Mouse (Mus musculus) forebrain, embryonic 14.5 days (tissue): ENCODE measurements around the gene Akap12. TPM values are rescaled to one million over a fixed set of nuclear protein-coding genes. Genes with fewer than 3 reads are reported as not detected.

Source experiments
- ATAC-seq: fragments of 200-750 bp; cut with Nextera tagmentation; 2 replicates; pipeline ENCODE4 v1.8.0; 2017; ENCODE audit warnings: mild to moderate bottlenecking, moderate library complexity
- DNase-seq: peaks from one replicate; pipeline ENCODE4 v3.0.0-alpha.2; 2015; ENCODE audit warnings: low spot score
- H3K27ac ChIP-seq: fragments of 300-500 bp; sonication (generic); 2 replicates; pipeline ENCODE4 v1.5.1; 2014; ENCODE audit warnings: low read depth, mild to moderate bottlenecking, control low read depth, low read length, moderate library complexity
- H3K27me3 ChIP-seq: fragments of 300-500 bp; sonication (generic); replicated peaks from 2 replicates; pipeline ENCODE4 v1.6.1; 2014; ENCODE audit warnings: low read length, control low read depth, mixed read lengths; ENCODE audit not compliant: control insufficient read depth, insufficient read depth
- H3K36me3 ChIP-seq: fragments of 300-500 bp; sonication (generic); 2 replicates; pipeline ENCODE4 v1.6.1; 2014; ENCODE audit warnings: low read length, control low read depth; ENCODE audit not compliant: control insufficient read depth, insufficient read depth
- H3K4me1 ChIP-seq: fragments of 300-500 bp; sonication (generic); 2 replicates; pipeline ENCODE4 v1.6.1; 2014; ENCODE audit warnings: antibody characterized with exemption, low read length, control low read depth; ENCODE audit not compliant: control insufficient read depth, insufficient read depth
- H3K4me2 ChIP-seq: fragments of 300-500 bp; sonication (generic); 2 replicates; pipeline ENCODE4 v1.6.1; 2014; ENCODE audit warnings: mild to moderate bottlenecking, control low read depth, low read length
- H3K4me3 ChIP-seq: fragments of 300-500 bp; sonication (generic); 2 replicates; pipeline ENCODE4 v1.5.1; 2014; ENCODE audit warnings: low read depth, low read length, control low read depth
- H3K9ac ChIP-seq: fragments of 300-500 bp; sonication (generic); 2 replicates; pipeline ENCODE4 v1.6.1; 2014; ENCODE audit warnings: mild to moderate bottlenecking, low read length, control low read depth, moderate library complexity
- H3K9me3 ChIP-seq: fragments of 300-500 bp; sonication (generic); replicated peaks from 2 replicates; pipeline ENCODE4 v1.6.1; 2016; ENCODE audit warnings: low read length, control low read depth, mixed read lengths; ENCODE audit not compliant: control insufficient read depth
- WGBS: fragments of 180-500 bp; shearing (Covaris S2); extraction: QIAGEN DNeasy Blood & Tissue Kit; methylation state at CpG from one replicate; pipeline ENCODE4 v1.1.7; 2014; 5-methylcytosine and 5-hydroxymethylcytosine counted together
- polyA plus RNA-seq: library from polyadenylated mRNA; unstranded; fragments of >200 nt; fragmentation: Nextera tagmentation; extraction: Ambion mirVana; gene quantifications from 2 replicates; pipeline ENCODE4 v1.2.1, GENCODE M21; 2014

Akap12 gene
- polyA plus RNA-seq, 1 experiment from 2014 or later, result 17.7 TPM

DNA sequence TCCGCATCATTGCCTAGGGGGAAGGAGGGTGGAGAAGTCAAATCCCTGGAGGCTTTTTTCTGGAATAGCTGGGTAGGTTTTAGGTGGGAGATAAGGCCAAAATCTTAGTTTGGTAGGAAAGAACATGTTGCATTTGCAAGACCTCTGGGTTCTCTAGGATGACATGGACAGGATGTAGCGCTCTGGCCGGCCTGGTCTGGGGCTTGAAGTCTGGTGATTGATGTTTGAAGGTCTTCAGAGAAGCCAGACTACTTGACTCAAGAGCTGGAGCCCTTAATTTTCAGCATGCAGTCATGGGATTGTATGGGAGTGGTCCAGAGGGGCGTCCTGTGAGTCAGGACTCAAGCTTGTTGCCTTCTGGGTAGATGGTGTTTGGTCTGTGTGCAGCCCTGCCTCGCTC, 114.6 kb downstream of the Akap12 start:
- ATAC-seq (no peak), DNase-seq (no peak)
- WGBS, result 97% methylated on average over 5 of the region's 5 CpGs

DNA sequence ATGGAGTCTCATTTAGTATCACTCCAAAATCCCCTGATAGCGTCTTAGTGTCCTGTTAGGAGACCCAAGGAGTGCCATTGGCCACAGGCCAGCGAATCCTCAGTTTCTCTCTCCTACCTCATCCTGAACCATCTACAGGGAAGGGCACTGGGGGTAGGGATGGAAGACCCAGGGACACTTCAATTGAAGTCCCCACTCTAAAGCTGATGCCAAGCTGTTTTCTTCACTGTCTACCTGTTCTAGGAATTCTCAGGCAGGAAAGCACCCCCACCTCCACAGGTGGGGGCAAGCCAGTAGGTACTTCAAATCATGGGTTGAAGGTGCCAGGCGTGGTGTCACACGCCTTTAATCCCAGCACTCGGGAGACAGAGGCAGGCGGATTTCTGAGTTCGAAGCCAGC, 118.1 kb downstream of the Akap12 start:
- H3K4me1 ChIP-seq, result peaks cover 6% of the 10 kb centered on the region
- no peak overlapping the region for H3K9ac ChIP-seq
- no peaks in the 10 kb centered on the region for H3K9me3 ChIP-seq
- 90% methylated on average over 7 of the region's 7 CpGs for WGBS
- ATAC-seq (no peak), DNase-seq (no peak)
- no peak overlapping the region for H3K4me3 ChIP-seq
- no peaks in the 10 kb centered on the region for H3K27me3 ChIP-seq
- H3K4me2 ChIP-seq, result no peak overlapping the region
- no peaks in the 10 kb centered on the region for H3K36me3 ChIP-seq
- no peak overlapping the region for H3K27ac ChIP-seq

More for the DNA sequence above, 114.6 kb downstream of the Akap12 start:
- Histone ChIP-seq H3K9ac (no peak overlapping the region), H3K4me2 (no peak overlapping the region), H3K36me3 (no peaks in the 10 kb centered on the region), H3K4me3 (no peak overlapping the region), H3K9me3 (no peaks in the 10 kb centered on the region), H3K27ac (no peak overlapping the region), H3K27me3 (no peaks in the 10 kb centered on the region), H3K4me1 (no peaks in the 10 kb centered on the region)

DNA sequence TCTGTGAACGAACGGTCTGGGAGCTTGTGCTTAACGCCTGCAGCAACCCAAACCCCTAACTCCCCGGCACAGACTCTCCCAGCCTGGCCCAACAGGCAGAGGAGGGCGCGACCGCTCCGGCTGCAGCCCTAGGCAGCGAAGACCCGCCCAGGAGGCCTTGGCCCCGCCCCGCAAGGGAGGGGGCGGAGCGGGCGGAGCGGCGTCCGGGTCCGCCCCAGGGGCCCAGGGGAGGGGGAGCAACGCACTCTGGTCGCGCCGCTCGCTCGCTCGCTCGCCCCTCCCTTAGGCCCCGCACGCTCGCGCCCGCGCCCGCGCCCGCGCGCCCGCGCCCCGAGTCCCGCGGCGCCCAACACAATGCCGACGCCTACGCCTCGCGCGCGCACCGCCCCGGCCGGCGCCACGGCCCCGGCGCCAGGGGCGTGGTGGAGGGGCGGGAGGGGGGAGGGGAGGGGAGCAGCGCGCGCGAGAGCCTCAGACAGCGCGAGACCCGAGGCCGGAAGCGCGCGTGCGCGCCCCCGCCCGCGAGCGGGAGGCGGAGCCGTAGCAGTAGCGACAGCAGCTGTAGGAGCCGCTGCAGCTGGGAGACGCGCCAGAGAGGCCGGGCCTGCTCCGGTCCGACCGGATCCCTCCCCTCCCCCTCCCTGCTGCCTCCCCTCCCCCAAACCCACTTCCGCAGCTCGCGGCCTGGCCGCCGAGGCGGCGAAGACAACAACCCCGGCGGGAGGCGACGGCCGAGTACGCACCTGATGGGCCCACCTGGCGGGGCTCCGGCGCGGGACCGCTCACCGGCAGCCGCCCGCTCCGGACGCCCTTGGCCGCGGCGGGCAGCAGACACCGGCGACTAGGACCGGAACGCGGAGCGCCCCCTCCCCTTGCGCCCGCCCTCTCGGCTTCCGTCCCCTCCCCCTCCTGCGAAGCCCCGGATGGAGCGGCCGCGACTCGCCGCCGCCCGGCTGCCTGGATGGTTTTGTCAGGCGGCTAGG, 120.7 kb downstream of the Akap12 start:
- Histone ChIP-seq H3K4me2 (peak overlapping the region; percentile 77), H3K9me3 (no peaks in the 10 kb centered on the region), H3K4me3 (peak overlapping the region; percentile 94), H3K4me1 (peaks cover 21% of the 10 kb centered on the region), H3K9ac (peak overlapping the region; percentile 98), H3K27ac (peak overlapping the region; percentile 99), H3K27me3 (no peaks in the 10 kb centered on the region), H3K36me3 (no peaks in the 10 kb centered on the region)
- ATAC-seq (peak; percentile 93), DNase-seq (peak; percentile 97)
- under 1% methylated on average over 60 of the region's 133 CpGs for WGBS

DNA sequence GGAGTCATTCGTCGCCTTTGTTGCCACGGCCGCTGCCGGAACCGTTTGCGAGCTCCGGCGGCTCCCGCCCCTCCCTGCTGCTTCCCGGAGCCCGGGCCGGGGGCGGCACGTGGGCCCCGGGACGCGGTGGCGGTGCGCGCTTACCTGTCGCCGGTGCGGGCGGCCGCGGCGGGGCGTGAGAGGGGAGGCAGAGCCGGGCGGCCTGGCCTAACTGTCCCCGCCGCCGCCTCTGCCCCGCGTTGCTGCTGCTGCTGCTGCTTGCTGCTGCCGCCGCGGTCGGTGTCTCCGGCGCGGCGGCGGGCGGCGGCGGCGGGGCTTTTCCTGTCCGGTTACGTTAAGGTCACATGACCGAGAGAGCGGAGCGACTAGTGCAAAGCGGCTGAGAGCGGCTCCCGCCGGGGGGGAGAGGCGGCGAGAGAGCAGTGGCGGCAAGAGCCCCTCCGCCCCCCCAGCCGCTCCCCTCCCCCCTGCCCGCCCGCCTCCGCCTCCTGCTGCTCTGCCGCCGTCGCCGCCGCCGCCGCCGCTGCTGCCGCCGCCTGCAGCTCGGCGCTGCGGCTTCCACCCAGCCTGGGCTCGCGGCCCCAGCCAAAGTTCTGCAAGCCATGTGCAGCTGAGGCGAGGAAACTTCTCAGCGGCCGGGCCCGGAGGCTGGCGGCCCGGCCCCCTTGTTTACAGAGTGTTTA, 121.7 kb downstream of the Akap12 start, which contains the start of gene Zbtb2:
Zbtb2 (minus strand) TSS at position 408 of the 683 bp plus-strand sequence.
- Histone ChIP-seq H3K9me3 (no peaks in the 10 kb centered on the region), H3K4me1 (peaks cover 21% of the 10 kb centered on the region), H3K9ac (peak within 1 kb of the TSS; percentile 98), H3K4me2 (peak within 1 kb of the TSS; percentile 77), H3K4me3 (peak within 1 kb of the TSS; percentile 94), H3K27me3 (no peaks in the 10 kb centered on the region), H3K36me3 (peaks cover 1% of the 10 kb centered on the region; the same call in 1 of the 2 replicates), H3K27ac (peak within 1 kb of the TSS; percentile 99)
- under 1% methylated on average over 56 of the region's 87 CpGs for WGBS
- DNase-seq (peak; percentile 77), ATAC-seq (peak; percentile 11)

DNA sequence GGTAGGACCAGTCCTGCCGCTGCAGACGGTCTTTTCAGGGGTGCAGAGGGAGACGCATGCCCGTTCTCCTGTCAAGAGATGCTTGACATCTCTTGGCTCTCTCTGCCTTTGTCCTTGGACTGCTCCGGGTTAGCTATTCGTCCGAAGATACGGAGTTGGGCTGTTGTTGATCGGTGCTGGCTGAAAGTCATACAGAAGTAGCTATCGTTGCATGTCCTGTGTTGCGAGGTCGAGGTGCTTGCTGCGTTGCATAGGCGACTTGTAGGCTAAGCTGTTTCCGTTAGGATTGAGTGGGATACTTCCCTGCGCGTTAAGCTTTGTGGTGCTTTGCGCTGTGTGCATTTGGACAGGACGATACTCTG, 122.2 kb downstream of the Akap12 start:
- Histone ChIP-seq H3K27me3 (no peaks in the 10 kb centered on the region), H3K27ac (peak overlapping the region; percentile 99), H3K9ac (peak overlapping the region; percentile 98), H3K4me1 (peaks cover 21% of the 10 kb centered on the region), H3K36me3 (peaks cover 4% of the 10 kb centered on the region; the same call in 1 of the 2 replicates), H3K4me3 (peak overlapping the region; percentile 94), H3K9me3 (no peaks in the 10 kb centered on the region), H3K4me2 (peak overlapping the region; percentile 77)
- WGBS, result under 1% methylated on average over 19 of the region's 19 CpGs
- ATAC-seq, result no peak
- no peak for DNase-seq

DNA sequence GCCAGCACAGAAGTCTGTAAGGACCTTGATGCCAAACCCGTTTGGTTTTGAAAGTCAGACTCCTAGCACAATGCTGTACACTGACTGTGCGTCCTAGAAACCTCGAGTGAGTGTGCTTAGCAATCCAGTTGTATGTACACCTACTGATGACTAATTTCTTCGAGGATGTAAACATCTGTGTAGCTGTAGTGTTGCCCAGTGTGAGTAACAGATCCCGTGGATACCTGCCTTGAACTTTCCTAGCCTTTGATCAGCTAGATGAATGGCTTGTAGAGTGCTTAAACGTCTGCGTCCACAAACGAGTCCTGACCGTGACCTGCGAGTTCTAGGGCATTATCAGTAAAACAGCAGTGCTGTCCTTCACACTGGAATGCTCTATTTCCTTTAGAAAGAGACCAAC, 122.9 kb downstream of the Akap12 start:
- Histone ChIP-seq H3K4me3 (peak overlapping the region; percentile 94), H3K27me3 (no peaks in the 10 kb centered on the region), H3K9ac (peak overlapping the region; percentile 98), H3K36me3 (peaks cover 6% of the 10 kb centered on the region; the same call in 1 of the 2 replicates), H3K27ac (no peak overlapping the region), H3K9me3 (no peaks in the 10 kb centered on the region), H3K4me1 (peaks cover 21% of the 10 kb centered on the region), H3K4me2 (peak overlapping the region; percentile 77)
- ATAC-seq, result no peak
- no peak for DNase-seq
- 30% methylated on average over 10 of the region's 10 CpGs for WGBS

DNA sequence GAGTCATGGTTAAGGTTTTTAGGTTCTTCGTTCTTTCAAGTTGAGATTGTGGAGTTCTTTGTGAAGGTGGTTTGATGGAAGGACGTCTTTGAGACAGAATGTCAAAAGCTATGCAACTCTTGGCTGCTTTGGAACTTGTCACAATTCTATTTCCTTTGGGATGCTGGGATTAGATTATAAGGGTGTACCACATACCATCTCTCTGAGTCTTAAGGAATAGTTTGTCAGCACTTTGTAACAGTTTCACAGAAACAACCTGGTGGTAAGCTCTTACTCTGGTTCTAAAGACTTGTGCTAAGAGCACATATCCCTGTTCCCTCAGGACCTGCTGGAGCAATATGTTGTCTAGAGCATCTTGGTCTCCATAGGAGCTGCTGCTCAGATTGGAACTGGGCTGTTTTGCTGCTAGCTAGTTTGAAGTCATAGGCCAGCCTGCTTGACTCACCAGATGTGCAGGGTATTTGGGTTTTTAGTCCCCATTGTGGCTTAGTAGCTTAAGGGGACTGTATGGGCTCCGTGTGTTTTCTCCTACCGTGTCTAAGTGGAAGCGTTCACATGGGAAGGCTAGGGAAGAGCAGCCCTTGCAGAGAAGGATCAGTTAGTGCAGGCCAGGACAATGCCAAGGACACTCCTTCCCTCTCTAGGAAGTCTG, 123.4 kb downstream of the Akap12 start:
- H3K27me3 ChIP-seq, result no peaks in the 10 kb centered on the region
- peak overlapping the region; percentile 94 for H3K4me3 ChIP-seq
- no peak for DNase-seq
- WGBS, result 59% methylated on average over 5 of the region's 5 CpGs
- H3K4me1 ChIP-seq, result peaks cover 21% of the 10 kb centered on the region
- peak overlapping the region; percentile 77 for H3K4me2 ChIP-seq
- ATAC-seq, result no peak
- H3K27ac ChIP-seq, result no peak overlapping the region
- H3K9ac ChIP-seq, result peak overlapping the region; percentile 98
- H3K36me3 ChIP-seq, result peaks cover 11% of the 10 kb centered on the region; the same call in 1 of the 2 replicates
- no peaks in the 10 kb centered on the region for H3K9me3 ChIP-seq

DNA sequence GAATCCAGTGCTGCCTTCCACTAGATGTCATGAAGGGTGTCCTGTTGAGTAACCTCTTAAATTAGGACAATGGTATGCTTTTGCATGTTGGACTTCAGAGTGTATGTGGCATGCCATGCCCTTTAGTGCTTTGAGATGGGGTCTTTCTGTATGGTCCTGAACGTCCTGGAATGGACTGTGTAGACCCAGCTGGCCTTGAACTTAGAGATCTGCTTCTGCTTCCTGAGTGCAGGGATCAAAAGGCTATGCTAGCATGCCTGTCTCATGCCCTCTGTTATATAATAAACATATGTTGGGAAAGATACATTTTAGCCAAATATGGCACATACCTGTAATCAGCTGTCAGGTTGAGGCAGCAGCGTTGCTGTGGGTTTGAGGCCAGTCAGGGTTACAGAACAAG, 124.4 kb downstream of the Akap12 start:
- H3K27me3 ChIP-seq, result no peaks in the 10 kb centered on the region
- H3K4me2 ChIP-seq, result peak overlapping the region; percentile 7; the same call in 1 of the 2 replicates
- peaks cover 21% of the 10 kb centered on the region for H3K4me1 ChIP-seq
- peaks cover 17% of the 10 kb centered on the region; the same call in 1 of the 2 replicates for H3K36me3 ChIP-seq
- DNase-seq, result no peak
- H3K27ac ChIP-seq, result no peak overlapping the region
- peak overlapping the region; percentile 37; the same call in 1 of the 2 replicates for H3K9ac ChIP-seq
- ATAC-seq, result no peak
- 75% methylated on average over 2 of the region's 2 CpGs for WGBS
- no peak overlapping the region for H3K4me3 ChIP-seq
- H3K9me3 ChIP-seq, result no peaks in the 10 kb centered on the region
